Mouse (Mus musculus) myocyte (in vitro differentiated cells): ENCODE results near the gene Mrpl35.

ENCODE experiments used
- E2F4 ChIP-seq: IDR thresholded peaks from one replicate; pipeline ENCODE4 v1.6.1; 2011; ENCODE audit warnings: mild to moderate bottlenecking, control low read depth, moderate library complexity; ENCODE audit not compliant: insufficient read depth
- MAX ChIP-seq: IDR thresholded peaks from one replicate; pipeline ENCODE4 v1.6.1; 2011; ENCODE audit warnings: low read depth, mild to moderate bottlenecking, control low read depth
- MYOD1 ChIP-seq, 3 experiments: IDR thresholded peaks; one replicate each; pipeline ENCODE4 v1.6.1; 2011; ENCODE audit warnings: control low read depth in 2 of 3, low read depth in 2 of 3, mild to moderate bottlenecking in 2 of 3, moderate library complexity in 1 of 3; ENCODE audit not compliant: insufficient read length in 2 of 3, control insufficient read depth in 1 of 3
- POLR2A ChIP-seq: IDR thresholded peaks from one replicate; pipeline ENCODE4 v1.6.1; 2011; ENCODE audit warnings: low read depth, mild to moderate bottlenecking, control low read depth, moderate library complexity; ENCODE audit not compliant: insufficient read length
- REST ChIP-seq: IDR thresholded peaks from one replicate; pipeline ENCODE4 v1.6.1; 2011; ENCODE audit warnings: mild to moderate bottlenecking, control low read depth, moderate library complexity; ENCODE audit not compliant: insufficient read depth, insufficient read length
- TCF12 ChIP-seq: IDR thresholded peaks from one replicate; pipeline ENCODE4 v1.6.1; 2011; ENCODE audit warnings: mild to moderate bottlenecking, control low read depth; ENCODE audit not compliant: poor library complexity, insufficient read depth, severe bottlenecking

DNA sequence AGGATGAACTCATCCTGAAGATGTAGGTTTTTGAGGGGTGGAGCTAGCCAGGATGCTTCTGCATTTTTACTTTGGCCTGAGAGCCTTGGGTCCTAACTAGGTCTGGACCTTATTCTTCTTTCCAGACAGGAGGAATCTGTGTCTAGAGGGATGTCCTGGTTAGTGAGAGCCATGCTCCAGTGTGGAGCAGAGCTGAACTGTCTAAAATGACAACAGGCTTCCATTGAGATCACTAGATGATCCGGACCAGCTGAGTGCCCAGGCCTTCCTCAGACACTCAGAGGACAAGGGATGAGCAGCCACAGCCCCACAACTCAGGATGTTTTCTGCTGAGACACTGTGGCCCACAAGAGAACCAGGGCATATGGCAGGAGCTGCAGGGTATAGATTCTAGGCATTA is 23.2 kb downstream of the Mrpl35 start:
- TF ChIP-seq MAX: no peak
- TF ChIP-seq POLR2A: no peak
- no peak for TF ChIP-seq TCF12
- TF ChIP-seq E2F4: no peak
- no peak for TF ChIP-seq REST
- no peak for TF ChIP-seq MYOD1 (IDR thresholded peaks at IDR 0.05; ENCODE audit: control insufficient read depth in 1 of 3, insufficient read length in 2 of 3, low read depth in 2 of 3)
